Mouse (Mus musculus): ENCODE measurements around the gene Hip1.

DNA sequence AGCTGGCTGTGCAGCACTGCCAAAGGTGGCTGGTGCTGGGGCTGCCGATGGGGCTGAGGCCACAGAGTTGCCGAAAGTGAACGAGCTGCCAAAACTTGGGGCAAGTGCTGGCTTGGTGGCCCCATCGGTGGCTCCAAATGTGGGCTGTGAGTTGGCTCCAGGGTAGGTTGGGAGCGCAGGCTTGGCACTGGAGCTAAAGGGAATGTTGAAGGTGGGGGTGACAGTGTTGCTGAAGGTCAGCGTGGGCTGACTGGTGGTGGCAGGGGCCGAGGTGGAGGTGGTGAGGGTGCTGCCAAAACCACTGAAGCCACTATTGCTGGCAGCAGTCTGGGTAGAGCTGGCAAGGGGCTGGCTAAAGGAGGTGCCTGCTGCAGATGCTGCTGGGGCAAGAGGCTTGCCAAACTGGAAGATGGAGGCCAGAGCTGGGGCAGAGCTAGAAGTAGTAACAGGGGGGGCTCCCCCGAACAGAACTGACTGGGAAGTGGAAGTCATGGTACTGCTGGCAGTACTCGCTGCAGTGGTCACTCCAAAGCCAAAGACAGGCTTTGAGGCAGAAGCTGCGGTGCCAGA lies 163.5 kb downstream of the Hip1 start:
- TF ChIP-seq CTCF (IDR thresholded peaks at IDR 0.05 in 2 of 3, conservative IDR thresholded peaks at IDR 0.05 in 1 of 3; ENCODE audit: control insufficient read depth in 1 of 3, insufficient read depth in 1 of 3, low read depth in 2 of 3, low read length in 3 of 3, poor library complexity in 1 of 3, severe bottlenecking in 1 of 3), result no peak
- TF ChIP-seq TAL1 (IDR thresholded peaks at IDR 0.05; ENCODE audit: low read length), result no peak

All from MEL (cell line).